Mouse (Mus musculus) megakaryocyte-erythroid progenitor cell, adult 5-6 weeks (primary cell): Measurements from ENCODE around the gene Rgl1. TPM values are rescaled to one million over a fixed set of nuclear protein-coding genes. Genes with fewer than 3 reads are reported as not detected.

Experiments
- ATAC-seq: replicated peaks from 2 replicates; pipeline ENCODE4 v1.8.0; 2016; ENCODE audit warnings: mild to moderate bottlenecking, inconsistent platforms; ENCODE audit not compliant: severe bottlenecking, poor library complexity, low FRiP score, low TSS enrichment
- total RNA-seq, 2 experiments: library from RNA; stranded (forward) in 1 of 2; stranded (reverse) in 1 of 2; fragments of 200-1000, 215-1000 nt in 1 of 2; fragments of >200 nt in 1 of 2; fragmentation: Nextera tagmentation in 1 of 2; gene quantifications; 2 replicates each; pipeline ENCODE4 v1.2.3; 2014 to 2017

The Rgl1 gene
- total RNA-seq, 2 experiments from 2014 or later, result 2.7 to 7.3 TPM

- no peak for ATAC-seq
Observed at GRCm38 (mm10) chr1:152603628-152604027, 162.5 kb downstream of the Rgl1 start.

- ATAC-seq, result no peak
Observed at GRCm38 (mm10) chr1:152600494-152600893, 165.7 kb downstream of the Rgl1 start.

GRCm38 (mm10) chr1:152599347-152599746 is 166.8 kb downstream of the Rgl1 start:
- ATAC-seq, result no peak

GRCm38 (mm10) chr1:152594690-152595089 is 171.5 kb downstream of the Rgl1 start:
- no peak for ATAC-seq

DNA sequence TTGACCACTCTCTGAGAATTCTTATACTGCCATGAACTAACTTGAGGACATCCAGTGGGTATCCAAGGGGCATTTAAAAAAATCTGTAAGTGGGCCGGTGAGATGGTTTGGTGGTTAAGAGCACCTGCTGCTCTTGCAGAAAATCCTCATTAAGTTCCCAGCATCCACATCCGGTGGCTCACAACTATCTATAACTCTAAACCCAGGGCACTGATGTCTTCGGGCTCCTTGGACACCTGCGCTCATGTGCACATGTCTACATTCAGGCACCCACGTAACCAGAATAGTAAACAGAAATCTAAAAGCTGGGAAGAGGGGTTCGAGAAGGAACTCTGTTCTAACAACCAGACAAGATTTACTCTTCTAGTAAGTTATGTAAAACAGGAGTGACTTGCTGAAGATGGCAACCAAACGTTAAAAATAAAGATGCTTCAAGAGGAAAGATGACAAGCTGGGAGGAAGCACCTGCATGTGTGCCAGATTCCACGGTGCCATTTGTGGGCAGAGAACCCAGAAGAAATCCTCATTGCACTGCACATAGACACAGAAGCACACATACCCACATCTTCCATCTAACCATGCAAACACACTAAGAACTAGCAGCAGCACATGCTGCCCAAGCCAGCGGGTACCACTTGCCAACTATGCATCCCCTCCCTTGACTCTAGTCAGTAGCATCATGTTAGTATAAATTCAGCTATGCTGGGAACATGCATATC is 172.2 kb downstream of the Rgl1 start:
- ATAC-seq, result no peak

GRCm38 (mm10) chr1:152593382-152593781 is 172.8 kb downstream of the Rgl1 start:
- ATAC-seq, result no peak

GRCm38 (mm10) chr1:152592609-152593008 is 173.5 kb downstream of the Rgl1 start:
- ATAC-seq, result peak; percentile 97

GRCm38 (mm10) chr1:152591746-152592498 is 174.2 kb downstream of the Rgl1 start:
- ATAC-seq, result peak; percentile 67

DNA sequence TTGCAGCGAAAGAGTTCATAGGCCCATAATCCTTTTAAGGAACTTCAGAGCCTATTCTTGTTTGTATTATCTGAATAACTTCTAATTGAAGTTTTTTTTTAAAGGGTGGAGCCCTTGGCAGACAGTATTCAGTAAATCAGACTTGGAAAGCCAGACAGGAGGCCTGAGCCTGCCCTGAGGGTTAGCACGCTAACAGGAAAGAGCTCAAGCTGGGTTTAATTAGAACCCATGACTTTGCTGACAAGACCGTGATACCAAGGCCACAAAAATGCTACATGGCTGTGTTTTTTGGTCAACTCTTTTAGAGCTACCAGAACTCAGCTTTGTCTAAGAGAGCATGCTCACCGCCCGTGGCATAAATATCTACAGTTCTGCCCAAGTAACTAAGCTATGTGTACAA is 175.8 kb downstream of the Rgl1 start:
- no peak for ATAC-seq

DNA sequence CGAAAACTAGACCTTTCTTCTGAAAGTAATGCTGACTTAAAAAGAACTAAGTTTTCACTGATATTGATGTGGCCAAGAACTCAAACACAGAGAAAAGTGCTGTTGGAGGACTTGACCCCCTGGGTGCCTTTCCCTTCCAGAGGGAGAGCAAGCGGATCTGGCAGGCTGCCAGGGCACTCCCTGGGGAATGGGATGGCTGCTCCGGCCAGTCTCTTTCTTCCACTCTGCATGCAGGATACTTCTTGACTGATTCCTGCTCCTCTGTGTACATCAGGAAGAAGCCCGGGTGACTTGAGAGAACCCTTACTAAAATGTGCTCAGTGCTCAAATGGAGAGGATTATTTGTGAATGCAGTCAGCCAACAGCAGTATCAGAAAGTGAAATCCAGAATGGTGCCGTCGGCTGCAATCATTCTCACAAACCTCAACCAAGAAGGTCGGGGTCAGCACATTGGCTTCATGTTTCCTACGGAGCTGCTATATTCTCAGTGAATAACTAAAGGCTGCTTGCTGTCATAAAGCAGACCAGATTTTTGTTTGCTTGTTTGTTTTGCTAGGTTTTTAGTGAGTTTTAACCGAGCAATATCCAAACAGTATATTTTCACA is 176.7 kb downstream of the Rgl1 start:
- no peak for ATAC-seq

GRCm38 (mm10) chr1:152587431-152587830 is 178.7 kb downstream of the Rgl1 start:
- no peak for ATAC-seq

DNA sequence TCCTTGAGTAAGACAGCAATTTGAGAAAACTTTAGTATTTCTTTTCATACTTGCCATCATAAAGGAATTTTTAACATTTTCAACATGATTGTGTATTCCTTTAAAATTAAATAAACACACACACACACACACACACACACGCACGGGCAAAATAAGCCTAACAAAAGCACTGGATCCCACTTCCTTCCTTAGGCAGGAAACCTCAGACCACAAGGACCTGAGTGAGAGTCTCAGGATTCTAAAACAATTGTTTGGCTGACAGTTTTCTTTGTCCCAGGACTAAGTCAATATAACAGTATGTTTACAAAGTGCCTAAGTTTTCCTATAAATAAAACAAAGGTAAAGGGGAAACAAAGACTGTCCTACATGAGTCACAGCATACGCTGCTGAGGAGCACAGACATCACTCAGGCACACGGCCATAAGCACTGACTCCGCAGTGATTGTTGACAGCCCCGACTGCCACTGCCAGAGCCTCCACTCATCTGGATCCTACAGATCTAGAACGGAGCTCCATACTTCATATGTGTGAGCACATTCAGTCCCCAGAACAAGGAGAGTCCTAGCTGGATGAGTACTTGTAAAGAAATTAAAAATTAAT is 180.7 kb downstream of the Rgl1 start:
- ATAC-seq, result no peak

- ATAC-seq, result no peak
Observed at GRCm38 (mm10) chr1:152584933-152585332, 181.2 kb downstream of the Rgl1 start.

DNA sequence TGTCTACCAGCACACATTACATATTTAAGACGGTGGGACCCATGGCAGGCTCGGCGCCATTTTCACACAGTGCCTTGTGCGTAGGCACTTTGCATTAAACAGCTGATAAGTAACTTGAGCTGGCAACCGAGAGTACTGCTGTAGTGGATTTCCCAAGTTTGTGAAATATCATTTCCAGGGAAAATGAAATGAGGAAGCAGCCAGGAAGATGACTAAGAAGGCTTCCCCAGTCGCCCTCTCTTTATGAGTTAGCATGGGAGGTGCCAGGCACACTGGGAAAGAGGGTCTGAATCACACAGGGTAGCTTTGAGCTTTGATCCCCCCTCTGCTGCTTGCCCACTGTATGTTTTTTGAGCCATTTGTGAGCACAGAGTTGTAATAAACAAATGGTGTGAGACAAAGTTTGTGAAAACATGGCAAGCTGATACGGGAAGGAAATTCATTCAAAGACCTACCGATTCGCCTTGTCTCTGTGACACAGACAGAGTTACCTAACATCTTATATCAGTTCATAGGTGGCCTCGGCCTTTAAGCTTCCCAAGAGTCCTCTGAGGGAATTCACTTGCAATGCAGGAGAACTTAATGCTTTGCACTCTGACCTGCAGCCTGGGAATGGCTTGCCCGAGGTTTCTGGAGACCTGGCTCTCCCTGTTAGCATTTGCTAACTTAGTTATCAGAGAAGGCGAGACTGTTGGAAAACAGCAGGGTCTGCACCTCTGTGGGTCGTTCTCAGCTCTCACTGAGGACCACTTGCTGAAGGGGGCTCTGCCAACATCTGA is 184.8 kb downstream of the Rgl1 start:
- ATAC-seq, result no peak

DNA sequence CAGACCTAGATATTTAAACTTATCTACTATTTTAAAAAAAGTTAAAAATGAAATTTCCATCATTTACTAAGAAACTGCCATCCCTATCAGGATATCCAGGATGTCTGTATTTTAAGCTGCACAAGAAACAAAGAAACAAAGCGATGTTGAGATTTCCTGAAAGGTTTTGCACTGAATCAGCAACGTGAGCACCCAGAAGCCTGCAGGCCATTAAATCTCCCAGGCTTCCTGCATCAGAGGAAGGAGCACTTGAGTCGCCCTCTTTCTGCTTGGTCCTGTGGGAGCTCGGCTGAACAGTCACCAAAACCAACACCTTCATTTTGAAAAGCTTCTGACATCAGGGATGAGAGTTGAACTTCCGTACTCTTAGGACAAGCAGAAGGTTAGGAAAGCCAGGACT is 187.2 kb downstream of the Rgl1 start:
- no peak for ATAC-seq

DNA sequence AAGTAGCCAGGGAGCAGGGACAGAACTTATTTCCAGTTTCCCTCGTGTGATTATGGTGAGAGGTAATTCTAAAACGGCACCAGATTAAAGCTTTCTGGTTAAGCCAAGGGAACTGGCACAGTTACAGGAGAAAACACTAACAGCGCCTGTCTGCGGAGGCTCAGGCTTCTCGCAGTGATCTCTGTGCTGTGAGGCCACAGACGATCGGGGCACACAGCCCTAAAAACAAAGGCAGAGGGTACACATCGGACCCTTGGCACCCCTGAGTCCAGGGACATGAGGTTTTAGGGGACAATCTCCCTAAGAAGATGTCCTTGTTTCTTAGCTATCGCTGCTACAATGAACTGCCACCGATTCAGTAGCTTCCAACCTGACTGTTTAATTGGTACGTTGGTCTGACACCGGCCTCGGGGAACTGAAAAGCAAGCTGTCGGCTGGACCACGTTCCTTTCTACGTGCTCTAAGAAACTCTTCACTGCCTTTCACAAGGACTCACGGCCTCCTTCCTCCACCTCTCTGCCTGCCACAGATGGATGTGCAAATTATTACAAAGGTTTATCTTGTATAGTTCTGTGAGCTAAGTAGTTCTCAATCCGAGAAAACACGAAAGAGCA is 187.9 kb downstream of the Rgl1 start:
- ATAC-seq, result no peak

GRCm38 (mm10) chr1:152576614-152577144 is 189.5 kb downstream of the Rgl1 start:
- no peak for ATAC-seq

DNA sequence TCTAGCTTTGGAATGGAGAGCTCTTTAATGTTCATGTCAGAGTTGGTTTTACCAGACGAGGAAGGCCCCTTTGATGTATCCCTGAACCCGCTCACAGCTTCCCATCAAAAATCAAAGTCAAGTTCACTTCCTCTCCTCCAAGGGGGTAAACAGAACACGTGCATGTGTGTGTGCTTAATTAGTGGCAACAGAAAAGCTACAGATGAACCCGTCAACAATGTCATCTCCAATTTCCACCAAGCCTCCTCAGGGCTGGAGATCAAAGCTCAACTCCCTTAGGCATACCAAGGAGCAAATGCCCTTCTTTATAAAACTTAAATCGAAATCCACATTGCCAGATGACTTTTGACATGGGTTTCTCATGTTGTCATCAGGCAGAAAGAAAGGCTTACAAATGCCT is 191.1 kb downstream of the Rgl1 start:
- ATAC-seq, result no peak
